Mouse (Mus musculus) hindbrain, embryonic 10.5 days (tissue): ENCODE results near the gene Tead1. TPM values are rescaled to one million over a fixed set of nuclear protein-coding genes. Genes with fewer than 3 reads are reported as not detected.

Experiments
- DNase-seq: peaks from one replicate; pipeline ENCODE4 v3.0.0-alpha.2; 2017; ENCODE audit warnings: low spot score
- H3K27ac ChIP-seq: fragments of 300-500 bp; sonication (generic); 2 replicates; pipeline ENCODE4 v1.5.1; 2016; ENCODE audit warnings: mild to moderate bottlenecking, moderate library complexity
- H3K27me3 ChIP-seq: fragments of 300-500 bp; sonication (generic); 2 replicates; pipeline ENCODE4 v1.6.1; 2016; ENCODE audit warnings: mild to moderate bottlenecking; ENCODE audit not compliant: poor library complexity, insufficient read depth, severe bottlenecking
- H3K36me3 ChIP-seq: fragments of 300-500 bp; sonication (generic); 2 replicates; pipeline ENCODE4 v1.6.1; 2016; ENCODE audit warnings: mild to moderate bottlenecking, moderate library complexity
- H3K4me1 ChIP-seq: fragments of 300-500 bp; sonication (generic); replicated peaks from 2 replicates; pipeline ENCODE4 v1.6.1; 2016; ENCODE audit warnings: mild to moderate bottlenecking
- H3K4me3 ChIP-seq: fragments of 300-500 bp; sonication (generic); 2 replicates; pipeline ENCODE4 v1.5.1; 2016; ENCODE audit warnings: mild to moderate bottlenecking, moderate library complexity
- H3K9me3 ChIP-seq: fragments of 300-500 bp; sonication (generic); 2 replicates; pipeline ENCODE4 v1.6.1; 2016; ENCODE audit warnings: mild to moderate bottlenecking, moderate library complexity
- WGBS: fragments of 180-500 bp; shearing (Covaris S2); methylation state at CpG from one replicate; pipeline ENCODE4 v1.1.7; 2016; 5-methylcytosine and 5-hydroxymethylcytosine counted together
- polyA plus RNA-seq: library from polyadenylated mRNA; unstranded; fragments of >200 nt; fragmentation: Nextera tagmentation; extraction: Ambion mirVana; gene quantifications from 2 replicates; pipeline ENCODE4 v1.2.1, GENCODE M21; 2016

Tead1 gene
- polyA plus RNA-seq, 1 experiment from 2014 or later = 17.8 TPM

- WGBS = 80% methylated on average over 5 of the region's 5 CpGs
- Histone ChIP-seq H3K27me3 (no peaks in the 10 kb centered on the region), H3K4me3 (no peak overlapping the region), H3K9me3 (no peaks in the 10 kb centered on the region), H3K27ac (no peak overlapping the region), H3K36me3 (no peaks in the 10 kb centered on the region), H3K4me1 (peaks cover 6% of the 10 kb centered on the region; the same call in 1 of the 2 replicates)
- no peak for DNase-seq
These were observed 263.4 kb downstream of the Tead1 start for GRCm38 (mm10) chr7:112942567-112942966.

- H3K27me3 ChIP-seq = no peaks in the 10 kb centered on the region
- no peaks in the 10 kb centered on the region for H3K9me3 ChIP-seq
- H3K4me3 ChIP-seq = no peak overlapping the region
- H3K4me1 ChIP-seq = peaks cover 6% of the 10 kb centered on the region; the same call in 1 of the 2 replicates
- 85% methylated on average over 1 of the region's 1 CpGs for WGBS
- H3K36me3 ChIP-seq = no peaks in the 10 kb centered on the region
- DNase-seq = no peak
- H3K27ac ChIP-seq = no peak overlapping the region
These were observed 263.9 kb downstream of the Tead1 start for GRCm38 (mm10) chr7:112943056-112943455.

- H3K36me3 ChIP-seq = no peaks in the 10 kb centered on the region
- H3K4me1 ChIP-seq = peaks cover 6% of the 10 kb centered on the region; the same call in 1 of the 2 replicates
- DNase-seq = no peak
- no peak overlapping the region for H3K4me3 ChIP-seq
- no peaks in the 10 kb centered on the region for H3K27me3 ChIP-seq
- WGBS = 71% methylated on average over 6 of the region's 6 CpGs
- H3K27ac ChIP-seq = no peak overlapping the region
- H3K9me3 ChIP-seq = no peaks in the 10 kb centered on the region
These were observed 267.6 kb downstream of the Tead1 start for GRCm38 (mm10) chr7:112946706-112947105.

GRCm38 (mm10) chr7:112953777-112954291 lies 274.7 kb downstream of the Tead1 start, which contains the start of gene Rassf10:
Gene Rassf10 (plus strand): TSS chr7:112953962.
- WGBS = 1% methylated on average over 41 of the region's 41 CpGs
- Histone ChIP-seq H3K4me1 (peaks cover 41% of the 10 kb centered on the region), H3K9me3 (no peaks in the 10 kb centered on the region), H3K4me3 (peak within 1 kb of the TSS; percentile 56), H3K36me3 (no peaks in the 10 kb centered on the region), H3K27ac (peak within 1 kb of the TSS; percentile 62), H3K27me3 (peaks cover 52% of the 10 kb centered on the region)
- DNase-seq = peak; percentile 70

- Histone ChIP-seq H3K4me3 (peak overlapping the region; percentile 56), H3K27ac (peak overlapping the region; percentile 62), H3K27me3 (peaks cover 59% of the 10 kb centered on the region), H3K36me3 (no peaks in the 10 kb centered on the region), H3K4me1 (peaks cover 35% of the 10 kb centered on the region), H3K9me3 (no peaks in the 10 kb centered on the region)
- under 1% methylated on average over 82 of the region's 82 CpGs for WGBS
- DNase-seq = peak; percentile 55
These were observed 275.4 kb downstream of the Tead1 start for GRCm38 (mm10) chr7:112954351-112955102.

- Histone ChIP-seq H3K4me1 (peaks cover 35% of the 10 kb centered on the region), H3K4me3 (peak overlapping the region; percentile 56), H3K27me3 (peaks cover 59% of the 10 kb centered on the region), H3K27ac (no peak overlapping the region; the same call in 1 of the 2 replicates), H3K36me3 (no peaks in the 10 kb centered on the region), H3K9me3 (no peaks in the 10 kb centered on the region)
- WGBS = 2% methylated on average over 40 of the region's 40 CpGs
- DNase-seq = peak; percentile 58
These were observed 276.1 kb downstream of the Tead1 start for GRCm38 (mm10) chr7:112955103-112955827.

- Histone ChIP-seq H3K27ac (no peak overlapping the region), H3K36me3 (no peaks in the 10 kb centered on the region), H3K4me3 (no peak overlapping the region), H3K4me1 (peaks cover 35% of the 10 kb centered on the region), H3K27me3 (peaks cover 59% of the 10 kb centered on the region), H3K9me3 (no peaks in the 10 kb centered on the region)
- no peak for DNase-seq
- 42% methylated on average over 3 of the region's 3 CpGs for whole genome bisulfite sequencing
These were observed 276.8 kb downstream of the Tead1 start for GRCm38 (mm10) chr7:112955955-112956354.
